Mouse (Mus musculus): ENCODE data around the gene 1700080E11Rik.

GRCm38 (mm10) chr9:105103893-105104292, 41.0 kb downstream of the 1700080E11Rik start:
- TF ChIP-seq CTCF (IDR thresholded peaks at IDR 0.05; ENCODE audit: low read depth, low read length) (no peak), POLR2A (IDR thresholded peaks at IDR 0.05; ENCODE audit: borderline replicate concordance, low read depth, low read length) (no peak)

Measured in bone marrow macrophage, adult 2 months (primary cell).